Mouse (Mus musculus) intestine, embryonic 16.5 days (tissue): ENCODE measurements at regions not wholly inside any gene's neighbourhood (a gene's known extent, or its start where the extent isn't known, plus 50 kb on each side); places are given as distances from the start of the nearest gene placed in this dataset.

Experiments
- ATAC-seq: fragments of 200-750 bp; cut with Nextera tagmentation; 2 replicates; pipeline ENCODE4 v1.8.0; 2017; ENCODE audit warnings: moderate TSS enrichment, moderate library complexity
- H3K27ac ChIP-seq: fragments of 300-500 bp; sonication (generic); 2 replicates; pipeline ENCODE4 v1.5.1; 2014; ENCODE audit warnings: mild to moderate bottlenecking, low read length
- H3K27me3 ChIP-seq: fragments of 300-500 bp; sonication (generic); replicated peaks from 2 replicates; pipeline ENCODE4 v1.6.1; 2014; ENCODE audit warnings: low read length, control low read depth, mixed read lengths; ENCODE audit not compliant: control insufficient read depth, insufficient read depth
- H3K36me3 ChIP-seq: fragments of 300-500 bp; sonication (generic); 2 replicates; pipeline ENCODE4 v1.6.1; 2014; ENCODE audit warnings: low read length, control low read depth; ENCODE audit not compliant: control insufficient read depth, insufficient read depth
- H3K4me1 ChIP-seq: fragments of 300-500 bp; sonication (generic); 2 replicates; pipeline ENCODE4 v1.6.1; 2014; ENCODE audit warnings: low read length, control low read depth, mixed read lengths; ENCODE audit not compliant: control insufficient read depth, insufficient read depth
- H3K4me2 ChIP-seq: fragments of 300-500 bp; sonication (generic); 2 replicates; pipeline ENCODE4 v1.6.1; 2014; ENCODE audit warnings: low read depth, low read length, control low read depth
- H3K4me3 ChIP-seq: fragments of 300-500 bp; sonication (generic); 2 replicates; pipeline ENCODE4 v1.5.1; 2014; ENCODE audit warnings: mild to moderate bottlenecking, low read length
- H3K9ac ChIP-seq: fragments of 300-500 bp; sonication (generic); 2 replicates; pipeline ENCODE4 v1.6.1; 2014; ENCODE audit warnings: low read depth, low read length
- H3K9me3 ChIP-seq: fragments of 300-500 bp; sonication (generic); 2 replicates; pipeline ENCODE4 v1.6.1; 2016; ENCODE audit warnings: low read length, control low read depth; ENCODE audit not compliant: control insufficient read depth
- WGBS: fragments of 180-500 bp; shearing (Covaris S2); extraction: QIAGEN DNeasy Blood & Tissue Kit; methylation state at CpG from one replicate; pipeline ENCODE4 v1.1.7; 2014; 5-methylcytosine and 5-hydroxymethylcytosine counted together

DNA sequence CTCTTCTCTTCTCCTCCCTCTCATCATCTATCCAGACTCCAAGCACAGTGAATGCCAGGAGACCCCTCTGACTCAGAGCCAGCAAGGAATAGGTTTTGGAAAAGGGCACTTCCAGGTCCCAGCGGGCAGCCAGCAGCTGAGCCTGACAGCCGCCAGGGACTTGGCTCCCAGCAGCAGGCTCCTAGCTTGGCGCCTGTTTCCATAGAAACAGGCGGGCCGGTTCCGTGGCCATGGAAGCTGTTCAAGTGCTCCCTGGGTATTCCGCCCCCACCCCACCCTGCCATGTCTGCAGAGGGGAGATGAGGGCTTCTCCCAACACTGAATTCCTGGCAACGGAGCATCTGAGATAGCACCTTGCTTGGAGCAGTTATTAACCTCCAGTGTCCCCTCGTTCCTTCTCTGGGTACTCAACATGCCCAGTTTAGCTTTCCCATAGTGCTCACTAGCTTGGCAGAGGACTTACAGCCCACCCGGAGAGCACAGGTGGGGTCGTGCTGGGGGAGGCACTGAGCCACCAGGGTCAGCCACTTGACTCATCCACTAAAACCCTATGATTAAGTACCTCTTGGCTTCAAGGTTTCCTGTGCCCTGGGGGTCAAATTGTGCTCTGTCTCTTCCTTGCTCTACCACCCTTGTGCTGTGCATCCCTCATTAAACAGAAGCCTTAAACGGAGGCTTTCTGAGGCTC is 222.7 kb downstream of the H2al1j start:
- no peak for ATAC-seq
- no peak overlapping the region for H3K27ac ChIP-seq
- H3K4me3 ChIP-seq = no peak overlapping the region
- no peak overlapping the region for H3K4me2 ChIP-seq
- no peaks in the 10 kb centered on the region for H3K9me3 ChIP-seq
- H3K9ac ChIP-seq = no peak overlapping the region
- WGBS = 30% methylated on average over 12 of the region's 12 CpGs
- no peaks in the 10 kb centered on the region for H3K4me1 ChIP-seq
- H3K27me3 ChIP-seq = 0 out of 2 replicates have a peak, but pooled peaks cover 4% of the 10 kb centered on the region
- no peaks in the 10 kb centered on the region for H3K36me3 ChIP-seq

DNA sequence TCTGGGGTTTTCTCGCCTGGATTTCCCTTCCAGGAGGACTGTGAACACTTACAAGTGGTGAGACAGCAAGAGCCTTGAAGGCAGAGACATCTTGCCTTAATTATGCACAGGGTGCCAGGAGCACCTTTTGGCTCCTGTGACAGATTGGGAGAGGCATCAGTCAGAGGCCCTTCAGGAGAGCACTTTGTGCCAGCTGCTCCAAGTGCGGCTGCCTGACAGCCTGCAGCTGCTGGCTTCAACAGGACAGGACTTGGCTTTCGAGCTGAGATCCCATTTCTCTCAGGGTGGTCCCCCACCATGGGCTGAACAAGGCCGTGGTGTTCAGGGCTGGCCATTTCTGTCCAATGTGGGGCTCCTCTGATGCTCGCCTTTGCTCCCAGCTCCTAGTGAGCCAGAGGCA is 224.6 kb downstream of the H2al1j start:
- H3K27ac ChIP-seq = no peak overlapping the region
- no peaks in the 10 kb centered on the region for H3K36me3 ChIP-seq
- ATAC-seq = no peak
- H3K4me3 ChIP-seq = no peak overlapping the region
- H3K9ac ChIP-seq = no peak overlapping the region
- H3K4me2 ChIP-seq = no peak overlapping the region
- no peaks in the 10 kb centered on the region for H3K4me1 ChIP-seq
- H3K27me3 ChIP-seq = 0 out of 2 replicates have a peak, but pooled peaks cover 4% of the 10 kb centered on the region
- WGBS = 55% methylated on average over 5 of the region's 5 CpGs
- no peaks in the 10 kb centered on the region for H3K9me3 ChIP-seq

DNA sequence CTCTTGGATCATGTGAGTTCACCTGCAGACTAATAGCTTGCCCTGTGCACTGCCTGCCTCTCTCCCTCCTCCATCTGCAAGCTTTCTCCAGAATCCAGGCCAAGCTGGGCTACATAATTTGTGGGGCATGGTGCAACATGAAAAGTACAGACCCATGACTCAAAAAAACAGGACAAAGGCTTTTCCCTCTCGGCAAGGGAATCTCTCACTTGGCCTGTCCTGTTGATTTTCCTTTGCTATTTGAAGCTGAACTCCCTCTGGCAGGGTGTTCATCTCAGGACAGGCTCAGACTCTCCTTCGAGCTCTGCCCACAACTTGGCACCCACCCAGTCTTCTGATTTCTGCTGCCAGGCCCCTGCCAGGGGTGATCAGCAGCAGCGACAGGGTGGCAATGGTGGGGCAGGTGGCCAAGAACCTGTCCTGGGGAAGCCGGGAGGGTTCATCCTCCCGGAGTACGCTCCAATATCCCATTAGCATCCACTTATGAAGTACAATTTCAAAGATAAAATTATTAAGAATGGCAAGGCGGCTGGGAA is 227.5 kb downstream of the H2al1j start:
- Histone ChIP-seq H3K27ac (no peak overlapping the region), H3K4me1 (no peaks in the 10 kb centered on the region), H3K9ac (no peak overlapping the region), H3K4me3 (no peak overlapping the region), H3K27me3 (0 out of 2 replicates have a peak, but pooled peaks cover 4% of the 10 kb centered on the region), H3K9me3 (no peaks in the 10 kb centered on the region), H3K4me2 (no peak overlapping the region), H3K36me3 (no peaks in the 10 kb centered on the region)
- no peak for ATAC-seq
- 74% methylated on average over 7 of the region's 7 CpGs for WGBS

DNA sequence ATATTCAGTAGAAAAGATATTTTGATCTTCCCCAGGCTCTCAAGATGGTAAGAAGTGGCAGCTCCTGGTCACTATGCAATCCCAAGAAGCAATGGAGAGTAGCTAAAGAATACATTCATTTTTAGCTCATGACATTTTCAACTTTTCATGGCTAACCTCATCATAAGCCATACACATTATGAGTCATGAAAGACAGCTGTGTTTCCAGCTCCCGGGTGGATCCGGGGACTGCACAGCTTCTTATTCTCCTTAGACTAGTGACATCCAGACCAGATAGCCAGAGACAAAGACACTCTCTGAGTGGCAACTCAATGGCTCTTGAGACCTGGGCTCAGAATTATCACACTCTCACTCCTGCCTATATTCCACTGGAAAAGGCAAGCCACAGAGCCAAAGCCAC is 230.6 kb downstream of the H2al1j start:
- ATAC-seq = no peak
- Histone ChIP-seq H3K36me3 (no peaks in the 10 kb centered on the region), H3K4me2 (no peak overlapping the region), H3K9ac (no peak overlapping the region), H3K4me1 (no peaks in the 10 kb centered on the region), H3K9me3 (no peaks in the 10 kb centered on the region), H3K27ac (no peak overlapping the region), H3K4me3 (no peak overlapping the region), H3K27me3 (0 out of 2 replicates have a peak, but pooled peaks cover 1% of the 10 kb centered on the region)
- WGBS = 58% methylated on average over 2 of the region's 2 CpGs

DNA sequence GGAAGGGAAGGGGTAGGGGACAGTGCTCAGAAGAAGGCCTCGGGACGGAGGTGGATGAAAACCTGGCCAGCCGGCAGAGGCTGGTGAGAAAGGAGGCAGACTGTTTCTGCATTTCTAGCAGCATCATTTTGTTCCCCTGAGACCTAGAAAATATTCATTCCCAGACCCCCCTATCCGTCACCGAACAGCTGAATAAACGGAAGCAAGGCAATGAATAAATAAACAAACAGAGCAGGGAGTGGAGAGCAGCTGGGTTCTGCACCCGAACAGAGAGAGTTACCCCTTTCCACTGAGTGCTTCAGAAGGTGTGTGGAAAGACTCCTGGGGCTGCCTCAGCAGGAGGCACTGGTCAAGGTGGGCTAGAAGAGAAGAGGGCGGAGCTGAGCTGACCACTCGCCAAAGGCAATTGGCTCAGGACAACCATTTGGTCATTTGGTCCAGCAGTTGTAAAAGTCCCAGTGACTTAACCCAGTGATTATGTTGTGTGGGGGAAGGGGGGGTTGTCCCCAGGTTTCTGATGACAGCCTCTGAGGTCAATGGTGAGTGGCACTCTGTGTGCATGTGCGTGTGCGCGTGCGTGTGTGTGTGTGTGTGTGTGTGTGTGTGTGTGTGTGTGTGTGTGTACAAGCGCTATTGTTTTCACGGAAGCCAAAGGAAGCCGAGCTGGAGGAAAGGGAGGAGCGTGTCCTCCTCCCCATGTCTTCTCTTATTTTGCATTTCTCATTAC is 233.1 kb downstream of the H2al1j start:
- no peaks in the 10 kb centered on the region for H3K4me1 ChIP-seq
- H3K4me2 ChIP-seq = no peak overlapping the region
- no peak overlapping the region for H3K4me3 ChIP-seq
- WGBS = 46% methylated on average over 17 of the region's 17 CpGs
- no peak overlapping the region for H3K27ac ChIP-seq
- H3K9me3 ChIP-seq = no peaks in the 10 kb centered on the region
- no peak for ATAC-seq
- H3K9ac ChIP-seq = no peak overlapping the region
- H3K36me3 ChIP-seq = no peaks in the 10 kb centered on the region
- H3K27me3 ChIP-seq = 0 out of 2 replicates have a peak, but pooled peaks cover 3% of the 10 kb centered on the region

GRCm38 (mm10) chrX:11565888-11566287 is 238.3 kb downstream of the H2al1j start:
- Histone ChIP-seq H3K36me3 (no peaks in the 10 kb centered on the region), H3K27ac (no peak overlapping the region), H3K9me3 (no peaks in the 10 kb centered on the region), H3K9ac (no peak overlapping the region), H3K4me1 (no peaks in the 10 kb centered on the region), H3K4me2 (no peak overlapping the region), H3K27me3 (0 out of 2 replicates have a peak, but pooled peaks cover 3% of the 10 kb centered on the region), H3K4me3 (no peak overlapping the region)
- no peak for ATAC-seq
- 50% methylated on average over 2 of the region's 2 CpGs for WGBS

- Histone ChIP-seq H3K4me2 (no peak overlapping the region), H3K4me1 (no peaks in the 10 kb centered on the region), H3K27ac (no peak overlapping the region), H3K9me3 (no peaks in the 10 kb centered on the region), H3K9ac (no peak overlapping the region), H3K27me3 (0 out of 2 replicates have a peak, but pooled peaks cover 3% of the 10 kb centered on the region), H3K36me3 (no peaks in the 10 kb centered on the region), H3K4me3 (no peak overlapping the region)
- 68% methylated on average over 6 of the region's 6 CpGs for WGBS
- no peak for ATAC-seq
These were observed 240.2 kb downstream of the H2al1j start for GRCm38 (mm10) chrX:11567827-11568226.

DNA sequence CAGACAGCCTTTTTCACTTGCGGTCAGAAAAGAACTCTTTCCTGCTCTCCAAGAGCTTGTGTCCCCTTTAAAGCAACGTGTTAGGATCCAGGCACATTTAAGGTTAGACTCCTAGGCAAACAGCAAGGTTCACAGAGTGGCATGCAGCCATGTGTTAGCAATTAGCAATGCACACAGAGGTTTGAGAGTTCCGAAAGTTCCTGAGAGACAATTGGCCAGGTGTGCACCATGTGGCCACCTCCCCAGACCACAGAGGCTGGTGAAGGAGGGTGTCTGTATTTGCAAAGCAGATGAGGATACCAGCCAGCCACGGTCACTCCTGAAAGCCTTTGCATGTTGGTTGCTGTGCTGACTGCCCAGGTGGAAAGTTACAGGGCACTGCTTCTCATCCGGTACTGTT is 240.6 kb downstream of the H2al1j start:
- Histone ChIP-seq H3K27ac (no peak overlapping the region), H3K27me3 (0 out of 2 replicates have a peak, but pooled peaks cover 2% of the 10 kb centered on the region), H3K9me3 (no peaks in the 10 kb centered on the region), H3K36me3 (no peaks in the 10 kb centered on the region), H3K9ac (no peak overlapping the region), H3K4me1 (no peaks in the 10 kb centered on the region), H3K4me3 (no peak overlapping the region), H3K4me2 (no peak overlapping the region)
- 76% methylated on average over 5 of the region's 5 CpGs for WGBS
- ATAC-seq = no peak

GRCm38 (mm10) chrX:11574354-11574753 is 246.7 kb downstream of the H2al1j start:
- 61% methylated on average over 3 of the region's 3 CpGs for WGBS
- ATAC-seq = no peak
- H3K4me3 ChIP-seq = no peak overlapping the region
- H3K4me2 ChIP-seq = no peak overlapping the region
- no peaks in the 10 kb centered on the region for H3K36me3 ChIP-seq
- H3K27ac ChIP-seq = no peak overlapping the region
- H3K9me3 ChIP-seq = no peaks in the 10 kb centered on the region
- no peak overlapping the region for H3K9ac ChIP-seq
- no peaks in the 10 kb centered on the region for H3K4me1 ChIP-seq
- peaks cover 3% of the 10 kb centered on the region; the same call in 1 of the 2 replicates for H3K27me3 ChIP-seq
